Comparison of ENCODE assay signal across 7 mouse cellular contexts in the genomic region with DNA sequence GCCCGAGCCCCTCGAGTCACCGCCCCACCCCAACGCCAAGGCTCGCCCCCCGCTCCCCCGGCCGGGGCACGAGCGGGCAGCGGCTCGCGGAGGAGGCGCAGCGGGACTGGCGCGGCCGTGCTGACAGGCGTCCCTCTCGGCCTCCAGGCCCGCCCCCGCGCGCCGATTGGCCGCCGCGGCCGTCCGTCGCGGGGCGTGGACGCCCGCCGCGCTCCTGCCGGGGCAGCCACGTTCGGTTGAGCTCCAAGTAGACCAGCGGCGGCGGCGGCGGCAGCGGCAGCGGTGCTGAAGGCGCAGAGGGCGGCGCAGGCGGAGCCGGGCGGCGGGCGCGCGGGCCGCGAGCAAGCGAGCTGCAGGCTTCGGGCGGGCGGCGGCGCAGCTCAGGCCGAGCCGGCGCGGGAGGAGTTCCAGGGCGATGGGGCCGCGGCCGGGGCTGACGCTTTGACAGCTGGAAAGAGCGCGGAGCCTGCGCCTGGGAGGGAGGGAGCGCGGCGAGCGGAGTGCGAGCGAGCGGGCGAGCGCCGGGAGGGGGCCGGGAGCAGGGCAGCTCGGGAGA. TPM values are rescaled to one million over a fixed set of nuclear protein-coding genes. Genes with fewer than 3 reads are reported as not detected.
DNase-seq lines count a peak whose midpoint lies in the region; ATAC-seq and TF ChIP-seq lines count a peak whose summit lies in the region.

No protein-coding gene starts in this region.

- WGBS in intestine, postnatal 0 days, result under 1% methylated on average over 86 of the region's 89 CpGs
- WGBS in midbrain, embryonic 12.5 days, result under 1% methylated on average over 56 of the region's 89 CpGs

- H3K27me3 ChIP-seq in intestine, postnatal 0 days (replicated peaks; ENCODE audit: control insufficient read depth, insufficient read depth, low read length), result no peaks in the 10 kb centered on the region
- no peaks in the 10 kb centered on the region for H3K27me3 ChIP-seq in midbrain, embryonic 12.5 days

- H3K4me2 ChIP-seq in intestine, postnatal 0 days (replicated peaks; ENCODE audit: low read depth), result peak overlapping the region; percentile 99
- peak overlapping the region; percentile 89 for H3K4me2 ChIP-seq in midbrain, embryonic 12.5 days (replicated peaks)

- no peak for TF ChIP-seq CTCF in intestine, postnatal 0 days (IDR thresholded peaks at IDR 0.05; ENCODE audit: low read depth)

- peak; percentile 90 for ATAC-seq in intestine, postnatal 0 days
- ATAC-seq in midbrain, embryonic 12.5 days (ENCODE audit: low FRiP score, low read depth), result peak; percentile 89

- H3K9ac ChIP-seq in intestine, postnatal 0 days (ENCODE audit: low read depth, low read length), result peak overlapping the region; percentile 89
- peak overlapping the region; percentile 100 for H3K9ac ChIP-seq in midbrain, embryonic 12.5 days (replicated peaks)

- intact Hi-C loops in left cerebral cortex, postnatal 4 days (cut with DNase I), result loop anchor here (5.0 kb wide), 1 partner anchor 251 kb away; no protein-coding TSS in a partner anchor

- DNase-seq in adrenal gland, adult 2 months, result peak; percentile 97
- peak; percentile 82 for DNase-seq in embryo, embryonic 11.5 days (ENCODE audit: low read depth, low spot score)
- peak; percentile 89 to 93 for DNase-seq in gastrocnemius, postnatal 4 days (ENCODE audit: low spot score in 2 of 2)
- DNase-seq in left cerebral cortex, postnatal 4 days, result peak; percentile 92
- peak; percentile 86 for DNase-seq in skeletal muscle tissue, adult 2 months (ENCODE audit: low read depth, low spot score)

- H3K36me3 ChIP-seq in intestine, postnatal 0 days (ENCODE audit: control insufficient read depth, insufficient read depth), result peaks cover 15% of the 10 kb centered on the region
- H3K36me3 ChIP-seq in midbrain, embryonic 12.5 days, result peaks cover 27% of the 10 kb centered on the region

- H3K4me3 ChIP-seq in intestine, postnatal 0 days (ENCODE audit: low read depth, low read length), result peak overlapping the region; percentile 96
- peak overlapping the region; percentile 100 for H3K4me3 ChIP-seq in midbrain, embryonic 12.5 days

- peak overlapping the region; percentile 92 for H3K27ac ChIP-seq in intestine, postnatal 0 days (ENCODE audit: low read depth, low read length)
- peak overlapping the region; percentile 99 for H3K27ac ChIP-seq in midbrain, embryonic 12.5 days (replicated peaks)

- H3K4me1 ChIP-seq in intestine, postnatal 0 days (replicated peaks; ENCODE audit: control insufficient read depth, insufficient read depth, low read length), result 0 out of 2 replicates have a peak, but pooled peaks cover 16% of the 10 kb centered on the region
- H3K4me1 ChIP-seq in midbrain, embryonic 12.5 days, result peaks cover 61% of the 10 kb centered on the region

- no peaks in the 10 kb centered on the region for H3K9me3 ChIP-seq in intestine, postnatal 0 days (ENCODE audit: control insufficient read depth)
- no peaks in the 10 kb centered on the region for H3K9me3 ChIP-seq in midbrain, embryonic 12.5 days

RNA-seq across cellular contexts. Expression of a gene that starts 0.8 kb away (rescaled TPM):
- total RNA-seq in adrenal gland, adult 2 months (2021), result 10 to 100 TPM; 73.9 to 88.5 TPM
- polyA plus RNA-seq in adrenal gland, adult 2 months (2012; rRNA removed), result 54.3 and 85.0 TPM in 2 replicates
- total RNA-seq in gastrocnemius, postnatal 4 days (2021), result 10 to 100 TPM; 65.7 to 73.4 TPM
- polyA plus RNA-seq in intestine, postnatal 0 days (2015; fragmentation: Nextera tagmentation; extraction: Ambion mirVana), result 42.8 and 45.2 TPM in 2 replicates
- total RNA-seq in left cerebral cortex, postnatal 4 days (2021), result 100 to 1,000 TPM; 146 to 149 TPM
- polyA plus RNA-seq in midbrain, embryonic 12.5 days (2016; fragmentation: Nextera tagmentation; extraction: Ambion mirVana), result 277 and 309 TPM in 2 replicates

Comparison
In these comparisons a context has a peak if more than half of its experiments do, and no peak if none do; other contexts are left out.
1. Peak in every context shown above with its lines: DNase-seq, ATAC-seq, H3K4me3 ChIP-seq and H3K27ac ChIP-seq.